Mouse (Mus musculus) MEL (cell line): ENCODE data around the gene Zfp513. TPM values are rescaled to one million over a fixed set of nuclear protein-coding genes. Genes with fewer than 3 reads are reported as not detected.

Experiments
- DNase-seq: peaks from one replicate; pipeline ENCODE4 v3.0.0; 2011; ENCODE audit warnings: low read depth, low spot score
- H3K27ac ChIP-seq: 2 replicates; pipeline ENCODE4 v1.5.1; 2012; ENCODE audit warnings: low read depth, mild to moderate bottlenecking, control low read depth, low read length, moderate library complexity; ENCODE audit not compliant: control insufficient read depth
- H3K27me3 ChIP-seq, 2 experiments: fragments of 150-350 bp in 1 of 2; sonication (generic) in 1 of 2; 2 replicates each; pipeline ENCODE4 v1.6.1; 2012; ENCODE audit warnings: low read length in 2 of 2, mild to moderate bottlenecking in 2 of 2, improper control_type of control experiment in 1 of 2, moderate library complexity in 1 of 2; ENCODE audit not compliant: insufficient read depth in 2 of 2, control insufficient read depth in 1 of 2
- H3K36me3 ChIP-seq, 2 experiments: 2 replicates each; pipeline ENCODE4 v1.6.1; 2012 to 2014; ENCODE audit warnings: low read length in 2 of 2, improper control_type of control experiment in 1 of 2, inconsistent platforms in 1 of 2, mild to moderate bottlenecking in 1 of 2; ENCODE audit not compliant: insufficient read depth in 2 of 2, control insufficient read depth in 1 of 2
- H3K4me1 ChIP-seq, 2 experiments: fragments of 150-350 bp in 1 of 2; sonication (generic) in 1 of 2; 2 replicates each; pipeline ENCODE4 v1.6.1; 2012; ENCODE audit warnings: low read length in 2 of 2, improper control_type of control experiment in 1 of 2, mild to moderate bottlenecking in 1 of 2; ENCODE audit not compliant: insufficient read depth in 2 of 2, control insufficient read depth in 1 of 2
- H3K4me3 ChIP-seq, 2 experiments: fragments of 150-350 bp in 1 of 2; sonication (generic) in 1 of 2; 2 replicates each; pipeline ENCODE4 v1.5.1; 2012; ENCODE audit warnings: low read depth in 2 of 2, low read length in 2 of 2, mild to moderate bottlenecking in 2 of 2, moderate library complexity in 2 of 2, control low read depth in 1 of 2, improper control_type of control experiment in 1 of 2; ENCODE audit not compliant: control insufficient read depth in 1 of 2, insufficient read depth in 1 of 2
- H3K79me2 ChIP-seq: 2 replicates; pipeline ENCODE4 v1.6.1; 2012; ENCODE audit warnings: mild to moderate bottlenecking, low read length, moderate library complexity; ENCODE audit not compliant: control insufficient read depth, poor library complexity, insufficient read depth
- H3K9ac ChIP-seq: 2 replicates; pipeline ENCODE4 v1.6.1; 2012; ENCODE audit warnings: low read depth, mild to moderate bottlenecking, control low read depth, low read length, moderate library complexity; ENCODE audit not compliant: control insufficient read depth, poor library complexity, severe bottlenecking
- H3K9me3 ChIP-seq: fragments of 150-350 bp; sonication (generic); replicated peaks from 2 replicates; pipeline ENCODE4 v1.6.1; 2012; ENCODE audit warnings: mild to moderate bottlenecking, low read length, improper control_type of control experiment, moderate library complexity; ENCODE audit not compliant: insufficient read depth
- CHD2 ChIP-seq: IDR thresholded peaks from 2 replicates; pipeline ENCODE4 v1.6.1; 2011; ENCODE audit warnings: low read length, improper control_type of control experiment
- GATA1 ChIP-seq: IDR thresholded peaks from 2 replicates; pipeline ENCODE4 v1.6.1; 2011; ENCODE audit warnings: low read depth, low read length, improper control_type of control experiment
- JUND ChIP-seq: IDR thresholded peaks from 2 replicates; pipeline ENCODE4 v1.6.1; 2011; ENCODE audit warnings: low read depth, mild to moderate bottlenecking, improper control_type of control experiment, low read length
- NELFE ChIP-seq: IDR thresholded peaks from 2 replicates; pipeline ENCODE4 v1.6.1; 2011; ENCODE audit warnings: low read depth, low read length, improper control_type of control experiment
- POLR2A ChIP-seq, 2 experiments: IDR thresholded peaks; 2 replicates each; pipeline ENCODE4 v1.6.1; 2011 to 2012; ENCODE audit warnings: low read length in 2 of 2, mild to moderate bottlenecking in 2 of 2, control low read depth in 1 of 2, improper control_type of control experiment in 1 of 2, low read depth in 1 of 2, moderate library complexity in 1 of 2; ENCODE audit not compliant: control insufficient read depth in 1 of 2, insufficient read depth in 1 of 2, poor library complexity in 1 of 2
- POLR2AphosphoS2 ChIP-seq: IDR thresholded peaks from 2 replicates; pipeline ENCODE4 v1.6.1; 2011; ENCODE audit warnings: low read length, improper control_type of control experiment
- POLR2AphosphoS5 ChIP-seq: IDR thresholded peaks from 2 replicates; pipeline ENCODE4 v1.6.1; 2012; ENCODE audit warnings: low read depth, borderline replicate concordance, mild to moderate bottlenecking, inconsistent platforms, low read length, moderate library complexity, mixed read lengths
- RAD21 ChIP-seq: IDR thresholded peaks from 2 replicates; pipeline ENCODE4 v1.6.1; 2011; ENCODE audit warnings: mild to moderate bottlenecking, low read depth, low read length, improper control_type of control experiment
- UBTF ChIP-seq: IDR thresholded peaks from 2 replicates; pipeline ENCODE4 v1.6.1; 2012; ENCODE audit warnings: low read depth, mild to moderate bottlenecking, inconsistent platforms, low read length, improper control_type of control experiment, moderate library complexity, borderline replicate concordance; ENCODE audit not compliant: insufficient read depth
- ZMIZ1 ChIP-seq: IDR thresholded peaks from 2 replicates; pipeline ENCODE4 v1.6.1; 2012; ENCODE audit warnings: low read depth, mild to moderate bottlenecking, inconsistent platforms, low read length, improper control_type of control experiment, moderate library complexity
- polyA plus RNA-seq, 2 experiments: library from polyadenylated mRNA; stranded (reverse) in 1 of 2; unstranded in 1 of 2; fragments of >175 nt in 1 of 2; fragments of >200 nt in 1 of 2; gene quantifications; 2 replicates each; pipeline versions ENCODE4 v1.2.1 to v1.2.4; 2012; ENCODE audit warnings: low replicate concordance in 2 of 2, low read depth in 1 of 2; ENCODE audit not compliant: insufficient read length in 2 of 2, insufficient read depth in 1 of 2, missing spikeins in 1 of 2
- total RNA-seq: library from RNA; depleted of rRNA; stranded (reverse); fragments of 300-350 nt; gene quantifications from 2 replicates; pipeline ENCODE4 v1.2.3, GENCODE M21; 2012

Gene Zfp513
- total and polyA plus RNA-seq, 3 experiments, result 7.0 to 15.2 TPM; not detected in 1

DNA sequence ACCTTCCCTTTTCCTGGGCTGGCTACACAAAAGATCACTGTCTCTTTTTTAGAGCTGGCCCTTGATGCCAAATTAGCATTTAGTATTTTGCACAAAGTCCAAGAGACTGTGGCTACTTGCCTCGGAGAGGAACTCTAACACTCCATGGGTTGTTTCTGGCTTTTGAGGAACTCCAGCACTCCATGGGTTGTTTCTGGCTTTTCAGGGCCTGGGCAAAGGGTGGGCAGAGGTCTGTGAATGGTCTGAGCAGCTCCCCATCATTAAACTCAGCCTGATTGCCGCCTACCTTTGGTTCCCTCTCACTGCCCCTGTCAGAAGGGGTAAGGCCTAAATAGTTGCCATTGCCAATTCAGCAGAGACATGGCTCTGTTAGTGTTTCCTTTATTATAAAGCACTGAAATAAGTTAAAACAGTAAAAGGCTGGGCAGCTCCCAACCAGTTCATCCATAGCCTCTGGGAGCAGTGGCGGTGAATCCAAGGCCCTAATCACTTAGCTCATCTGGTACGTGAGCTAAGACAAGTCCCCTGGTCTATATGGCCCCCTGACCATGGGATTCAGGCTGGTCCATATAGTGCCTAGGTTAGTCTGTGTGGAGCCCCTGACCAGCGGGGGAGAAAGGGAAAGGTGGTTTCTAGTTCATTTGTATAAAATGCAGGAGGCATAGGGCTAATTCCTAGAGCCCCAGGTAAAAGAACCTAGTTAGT, 3.3 kb downstream of the Zfp513 start:
- no peak overlapping the region for H3K27ac ChIP-seq
- H3K9ac ChIP-seq, result no peak overlapping the region
- H3K4me3 ChIP-seq, result no peak overlapping the region
- H3K79me2 ChIP-seq, result peaks cover 16% of the 10 kb centered on the region
- no peaks in the 10 kb centered on the region; a peak in 1 of 4 replicates for H3K4me1 ChIP-seq
- DNase-seq, result no peak
- peaks cover 6 to 14% of the 10 kb centered on the region in 2 experiments for H3K36me3 ChIP-seq
- H3K27me3 ChIP-seq, result no peaks in the 10 kb centered on the region
- no peak for TF ChIP-seq RAD21
- TF ChIP-seq POLR2AphosphoS2, result peak; percentile 83
- no peak for TF ChIP-seq GATA1
- TF ChIP-seq CHD2, result no peak; the same call in 1 of the 2 replicates
- TF ChIP-seq POLR2A (IDR thresholded peaks at IDR 0.05; ENCODE audit: control insufficient read depth in 1 of 2, insufficient read depth in 1 of 2, low read depth in 1 of 2, low read length in 2 of 2, poor library complexity in 1 of 2), result peak in 1 of 2 experiments; percentile 31; a peak in 1 of 4 replicates
- H3K9me3 ChIP-seq, result no peaks in the 10 kb centered on the region

DNA sequence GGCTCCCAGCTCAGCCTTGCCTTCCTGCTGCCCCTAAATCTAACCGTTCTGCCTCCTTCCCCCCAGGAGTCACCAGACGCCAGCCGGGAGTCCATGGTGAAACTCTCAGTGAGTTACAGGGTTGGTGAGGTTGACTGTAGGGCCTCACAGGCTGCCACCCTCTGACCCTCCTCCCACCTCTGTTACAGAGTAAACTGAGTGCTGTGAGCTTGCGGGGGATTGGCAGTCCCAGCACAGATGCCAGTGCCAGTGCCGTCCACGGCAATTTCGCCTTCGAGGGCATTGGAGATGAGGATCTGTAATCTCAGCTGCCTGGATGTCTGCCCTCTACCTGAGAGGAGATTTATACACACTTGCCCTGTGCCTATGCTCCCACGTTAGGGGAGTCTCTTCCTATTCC, 3.9 kb downstream of the Zfp513 start:
- no peak overlapping the region for H3K27ac ChIP-seq
- no peaks in the 10 kb centered on the region; a peak in 1 of 4 replicates for H3K4me1 ChIP-seq
- no peak overlapping the region for H3K9ac ChIP-seq
- peaks cover 22% of the 10 kb centered on the region for H3K79me2 ChIP-seq
- H3K9me3 ChIP-seq, result no peaks in the 10 kb centered on the region
- TF ChIP-seq UBTF (no peak), POLR2AphosphoS5 (0 out of 2 replicates have a peak, but pooled peaks have one; percentile 27)
- no peaks in the 10 kb centered on the region for H3K27me3 ChIP-seq
- H3K36me3 ChIP-seq, result peaks cover 4 to 14% of the 10 kb centered on the region in 2 experiments
- no peak for DNase-seq
- no peak overlapping the region for H3K4me3 ChIP-seq

DNA sequence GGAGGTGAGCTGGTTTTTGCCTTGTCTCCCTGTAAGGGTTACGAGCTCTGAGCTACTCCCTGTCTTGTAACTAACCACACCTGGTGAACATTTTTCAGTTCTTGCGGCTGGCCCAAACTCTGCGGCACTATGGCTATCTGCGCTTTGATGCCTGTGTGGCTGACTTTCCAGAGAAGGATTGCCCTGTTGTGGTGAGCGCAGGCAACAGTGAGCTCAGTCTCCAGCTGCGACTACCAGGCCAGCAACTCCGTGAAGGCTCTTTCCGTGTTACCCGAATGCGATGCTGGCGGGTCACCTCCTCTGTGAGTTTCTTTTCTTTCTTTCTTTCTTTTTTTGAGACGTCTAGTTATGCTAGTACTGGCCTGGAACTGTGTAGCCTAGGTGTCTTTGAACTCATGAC, 5.0 kb downstream of the Zfp513 start:
- Histone ChIP-seq H3K9ac (no peak overlapping the region), H3K9me3 (no peaks in the 10 kb centered on the region), H3K4me3 (no peak overlapping the region), H3K4me1 (peaks cover 0 to under 1% of the 10 kb centered on the region in 2 experiments; a peak in 1 of 4 replicates), H3K27me3 (no peaks in the 10 kb centered on the region), H3K27ac (no peak overlapping the region), H3K79me2 (peaks cover 29% of the 10 kb centered on the region), H3K36me3 (peaks cover 4 to 14% of the 10 kb centered on the region in 2 experiments)
- TF ChIP-seq NELFE, result no peak
- TF ChIP-seq JUND, result no peak
- TF ChIP-seq ZMIZ1, result peak; percentile 61; the same call in 1 of the 2 replicates
- no peak for DNase-seq
